Mouse (Mus musculus): Measurements from ENCODE around the gene Tmem39a.

- TF ChIP-seq CTCF (conservative IDR thresholded peaks at IDR 0.05 in 1 of 2, IDR thresholded peaks at IDR 0.05 in 1 of 2; ENCODE audit: low read depth in 2 of 2, low read length in 2 of 2) (peak; percentile 89 to 92), POLR2A (IDR thresholded peaks at IDR 0.05; ENCODE audit: low read depth, low read length) (no peak), MYC (IDR thresholded peaks at IDR 0.05; ENCODE audit: low read depth, low read length) (no peak), ZKSCAN1 (IDR thresholded peaks at IDR 0.05; ENCODE audit: borderline replicate concordance, low read depth, low read length) (no peak), EP300 (IDR thresholded peaks at IDR 0.05; ENCODE audit: low read length) (no peak), RAD21 (IDR thresholded peaks at IDR 0.05; ENCODE audit: low read depth, low read length) (peak; percentile 89), MAX (IDR thresholded peaks at IDR 0.05; ENCODE audit: low read length) (no peak), E2F4 (IDR thresholded peaks at IDR 0.05; ENCODE audit: insufficient replicate concordance, low read depth, low read length) (no peak), TCF12 (IDR thresholded peaks at IDR 0.05; ENCODE audit: low read depth, low read length) (0 out of 2 replicates have a peak, but pooled peaks have one; percentile 23), NELFE (IDR thresholded peaks at IDR 0.05; ENCODE audit: low read depth, low read length) (no peak; the same call in 1 of the 2 replicates), SIN3A (IDR thresholded peaks at IDR 0.05; ENCODE audit: low read length) (0 out of 2 replicates have a peak, but pooled peaks have one; percentile 52)
These were observed 21.9 kb upstream of the Tmem39a start for GRCm38 (mm10) chr16:38536544-38537146.
